Mouse (Mus musculus): ENCODE data around the gene Wasf2. TPM values are rescaled to one million over a fixed set of nuclear protein-coding genes. Genes with fewer than 3 reads are reported as not detected.
A peak's percentile ranks its signal among the peaks of the same experiment; 100 is the strongest.

The Wasf2 gene
- total RNA-seq, 2 experiments from 2014 or later, result 34.9 to 35.6 TPM

DNA sequence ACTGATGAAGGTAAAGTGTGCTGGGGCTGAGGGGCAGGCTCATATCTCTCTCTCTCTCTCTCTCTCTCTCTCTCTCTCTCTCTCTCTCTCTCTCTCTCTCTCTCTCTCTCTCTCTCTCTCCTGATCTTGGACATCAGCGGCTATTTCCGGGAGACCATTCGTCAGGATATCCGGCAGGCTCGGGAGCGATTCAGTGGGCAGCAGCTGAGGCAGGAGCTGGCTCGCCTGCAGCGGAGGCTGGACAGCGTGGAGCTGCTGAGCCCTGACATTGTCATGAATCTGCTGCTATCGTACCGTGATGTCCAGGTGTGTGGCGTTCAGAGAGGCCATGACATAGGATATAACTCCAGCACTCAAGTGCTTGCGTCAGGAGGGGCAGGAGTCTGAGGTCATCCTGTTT is 113.2 kb downstream of the Wasf2 start:
- DNase-seq, result no peak
- peak overlapping the region; percentile 99 for H3K27ac ChIP-seq
- no peak for TF ChIP-seq CTCF (IDR thresholded peaks at IDR 0.05)
- intact Hi-C loops (cut with DNase I), result no loop called here
- H3K4me3 ChIP-seq, result peak overlapping the region; percentile 70

GRCm38 (mm10) chr4:133244289-133244688 is 114.0 kb downstream of the Wasf2 start:
- no peak for TF ChIP-seq CTCF (IDR thresholded peaks at IDR 0.05)
- Histone ChIP-seq H3K27ac (no peak overlapping the region), H3K4me3 (no peak overlapping the region)
- intact Hi-C loops (cut with DNase I), result no loop called here
- DNase-seq, result no peak

DNA sequence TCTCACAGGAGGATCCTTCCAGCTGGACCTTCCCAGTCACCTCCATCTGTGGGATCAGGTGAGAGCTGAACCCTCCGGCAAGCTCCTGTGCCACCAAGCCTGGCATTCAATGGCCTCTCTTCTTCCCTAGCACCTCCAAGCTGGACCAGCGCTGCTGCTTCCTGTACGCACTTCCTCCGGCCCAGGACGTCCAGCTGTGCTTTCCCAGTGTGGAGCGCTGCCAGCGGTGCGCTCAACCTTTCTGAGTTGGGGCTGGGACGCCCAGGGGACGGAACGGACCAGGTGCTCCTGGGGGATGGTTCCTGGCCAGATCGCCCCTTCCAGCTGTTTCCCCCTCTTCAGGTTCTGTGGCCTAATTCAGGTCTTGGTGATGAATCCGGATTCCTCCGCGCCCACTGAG is 116.8 kb downstream of the Wasf2 start:
- intact Hi-C loops (cut with DNase I), result no loop called here
- peak overlapping the region; percentile 64 for H3K4me3 ChIP-seq
- no peak for TF ChIP-seq CTCF (IDR thresholded peaks at IDR 0.05)
- peak; percentile 61 for DNase-seq
- H3K27ac ChIP-seq, result peak overlapping the region; percentile 76

- Histone ChIP-seq H3K4me3 (no peak overlapping the region), H3K27ac (no peak overlapping the region; the same call in 1 of the 2 replicates)
- DNase-seq, result no peak
- intact Hi-C loops (cut with DNase I), result no loop called here
- TF ChIP-seq CTCF (IDR thresholded peaks at IDR 0.05), result no peak
Observed at GRCm38 (mm10) chr4:133247806-133248449, 117.6 kb downstream of the Wasf2 start.

Small RNAs within 50 kb of the gene (microRNA-seq; reads per million reads assigned to microRNA genes)
- gene Mir7017, result not detected

Other genes starting within 250 kb of the Wasf2 start
- gene Stx12, start 246.0 kb upstream of the Wasf2 start, total RNA-seq (2021), result 10 to 100 TPM; 24.1 to 25.7 TPM
- 10 to 100 TPM; 23.5 to 29.9 TPM for gene Fam76a, start 207.9 kb upstream of the Wasf2 start, total RNA-seq (2021)
- under 1 TPM in 1 of 2 experiments, not detected in 1; 0.06 TPM for gene Fgr, start 156.4 kb upstream of the Wasf2 start, total RNA-seq (2021)
- 10 to 100 TPM; 30.2 to 55.1 TPM for gene Ahdc1, start 119.2 kb upstream of the Wasf2 start, total RNA-seq (2021)
- under 1 TPM in 1 of 2 experiments, not detected in 1; 0.26 TPM for gene Cd164l2, start 81.6 kb downstream of the Wasf2 start, total RNA-seq (2021)
- gene Gpr3, start 82.0 kb downstream of the Wasf2 start, total RNA-seq (2021), result not detected
- 10 to 100 TPM; 10.5 to 15.0 TPM for gene Map3k6, start 110.3 kb downstream of the Wasf2 start, total RNA-seq (2021)
- not detected for gene Sytl1, start 132.6 kb downstream of the Wasf2 start, total RNA-seq (2021)
- gene Tmem222, start 147.3 kb downstream of the Wasf2 start, total RNA-seq (2021), result 10 to 100 TPM; 21.6 to 25.7 TPM
- 10 to 100 TPM; 86.7 to 93.4 TPM for gene Wdtc1, start 223.0 kb downstream of the Wasf2 start, total RNA-seq (2021)
- gene Slc9a1, start 239.2 kb downstream of the Wasf2 start, total RNA-seq (2021), result 10 to 100 TPM in 1 of 2 experiments, 1 to 10 TPM in 1; 8.1 to 11.7 TPM

Data from gastrocnemius, adult 2 months (tissue).